Mouse (Mus musculus) G1E (cell line): Measurements from ENCODE around the gene Carmil1. TPM values are rescaled to one million over a fixed set of nuclear protein-coding genes. Genes with fewer than 3 reads are reported as not detected.

Experiments
- ATAC-seq: 2 replicates; pipeline ENCODE4 v1.8.0; 2016; ENCODE audit warnings: mild to moderate bottlenecking; ENCODE audit not compliant: insufficient number of reproducible peaks, poor library complexity, low FRiP score, severe bottlenecking; ENCODE audit errors: extremely low read depth
- DNase-seq: peaks from one replicate; pipeline ENCODE4 v3.0.0; 2012; ENCODE audit warnings: low spot score
- H3K27me3 ChIP-seq: 2 replicates; pipeline ENCODE4 v1.6.1; 2012; ENCODE audit warnings: mild to moderate bottlenecking, low read length, inconsistent platforms; ENCODE audit not compliant: insufficient read depth
- H3K36me3 ChIP-seq: replicated peaks from 2 replicates; pipeline ENCODE3; 2012; ENCODE audit warnings: mild to moderate bottlenecking, inconsistent platforms
- H3K4me1 ChIP-seq: 2 replicates; pipeline ENCODE4 v1.6.1; 2012; ENCODE audit warnings: low read depth, low read length, inconsistent platforms, mixed read lengths; ENCODE audit not compliant: insufficient read depth
- H3K4me3 ChIP-seq: 2 replicates; pipeline ENCODE4 v1.5.1; 2012; ENCODE audit warnings: low read depth, mild to moderate bottlenecking, inconsistent platforms, low read length, moderate library complexity, mixed read lengths
- H3K9me3 ChIP-seq: replicated peaks from 2 replicates; pipeline ENCODE4 v1.6.1; 2012; ENCODE audit warnings: inconsistent platforms
- CTCF ChIP-seq: IDR thresholded peaks from 2 replicates; pipeline ENCODE4 v1.5.1; 2012; ENCODE audit warnings: low read depth, low read length, inconsistent platforms, mixed read lengths
- GATA1 ChIP-seq: IDR thresholded peaks from 2 replicates; pipeline ENCODE4 v1.6.1; 2012; ENCODE audit warnings: borderline replicate concordance, low read length, inconsistent platforms, mixed read lengths
- GATA2 ChIP-seq: IDR thresholded peaks from 2 replicates; pipeline ENCODE4 v1.6.1; 2012; ENCODE audit warnings: low read depth, low read length, inconsistent platforms, borderline replicate concordance
- POLR2AphosphoS5 ChIP-seq: IDR thresholded peaks from 2 replicates; pipeline ENCODE4 v1.6.1; 2012; ENCODE audit warnings: low read depth, low read length, inconsistent platforms; ENCODE audit not compliant: insufficient replicate concordance
- TAL1 ChIP-seq: conservative IDR thresholded peaks from 2 replicates; pipeline ENCODE4 v1.6.1; 2012; ENCODE audit warnings: low read depth, low read length, inconsistent platforms, mixed read lengths
- polyA plus RNA-seq: library from polyadenylated mRNA; stranded (reverse); fragments of >175 nt; gene quantifications from 2 replicates; pipeline ENCODE4 v1.2.3, GENCODE M21; 2012
- total RNA-seq, 2 experiments: library from RNA; stranded (forward) in 1 of 2; stranded (reverse) in 1 of 2; fragments of 200-1000 nt in 1 of 2; fragments of >200 nt in 1 of 2; fragmentation: Nextera tagmentation in 1 of 2; gene quantifications; 2 replicates each; pipeline ENCODE4 v1.2.3; 2014 to 2017

Gene Carmil1
- total and polyA plus RNA-seq, 3 experiments = 0.10 to 1.9 (median 0.55) TPM

DNA sequence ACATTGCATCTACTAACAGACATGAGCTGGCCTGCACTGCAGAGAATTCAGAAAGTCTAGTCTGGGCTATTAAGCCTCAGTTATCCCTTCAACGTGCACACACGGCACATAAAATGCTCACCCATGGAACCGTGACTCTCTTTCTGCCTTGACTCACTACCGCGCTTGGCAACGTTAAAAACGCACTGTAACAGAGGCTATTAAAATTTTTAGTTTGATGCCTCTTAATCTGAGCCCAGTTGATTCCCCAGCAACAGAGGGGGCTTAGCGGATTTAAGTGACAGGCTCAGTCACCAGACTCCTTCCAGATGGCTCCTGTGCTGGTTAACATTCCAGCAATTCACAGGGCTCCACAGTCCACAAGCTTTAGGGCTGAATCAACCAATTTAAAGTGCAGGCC is 213.0 kb downstream of the Carmil1 start:
- TF ChIP-seq POLR2AphosphoS5 (no peak), GATA1 (no peak), TAL1 (no peak), CTCF (no peak), GATA2 (no peak)
- DNase-seq (no peak), ATAC-seq (no peak)
- H3K36me3 ChIP-seq = no peaks in the 10 kb centered on the region
- no peaks in the 10 kb centered on the region for H3K9me3 ChIP-seq
- peaks cover 3% of the 10 kb centered on the region; the same call in 1 of the 2 replicates for H3K27me3 ChIP-seq
- H3K4me3 ChIP-seq = no peak overlapping the region
- H3K4me1 ChIP-seq = no peaks in the 10 kb centered on the region

GRCm38 (mm10) chr13:24065536-24065935 is 215.1 kb downstream of the Carmil1 start:
- Histone ChIP-seq H3K9me3 (no peaks in the 10 kb centered on the region), H3K4me3 (no peak overlapping the region), H3K36me3 (no peaks in the 10 kb centered on the region), H3K4me1 (no peaks in the 10 kb centered on the region), H3K27me3 (no peaks in the 10 kb centered on the region; the same call in 1 of the 2 replicates)
- no peak for DNase-seq
- TF ChIP-seq POLR2AphosphoS5 = no peak
- no peak for TF ChIP-seq GATA1
- no peak for TF ChIP-seq TAL1
- no peak for TF ChIP-seq GATA2
- no peak for TF ChIP-seq CTCF
- no peak for ATAC-seq

DNA sequence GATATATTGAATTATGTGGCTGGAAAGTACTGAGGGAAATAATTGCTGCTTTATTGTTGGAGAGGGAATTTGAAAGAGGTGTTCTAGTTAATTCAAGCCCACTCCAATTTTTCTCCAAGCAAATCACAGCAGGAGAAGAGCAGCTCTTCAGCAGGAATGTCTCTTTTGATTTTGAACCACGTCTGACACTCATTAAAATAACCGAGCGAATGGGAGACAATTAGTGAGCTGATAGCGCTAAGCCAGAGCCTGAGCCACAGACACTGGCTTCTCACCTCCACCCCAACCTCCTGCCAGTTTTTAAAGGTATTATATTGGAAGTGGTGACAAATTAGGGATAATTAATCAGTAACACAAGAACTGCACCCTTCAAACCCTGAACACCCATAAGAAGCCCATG is 217.8 kb downstream of the Carmil1 start:
- Histone ChIP-seq H3K4me1 (no peaks in the 10 kb centered on the region), H3K36me3 (no peaks in the 10 kb centered on the region), H3K9me3 (no peaks in the 10 kb centered on the region), H3K27me3 (no peaks in the 10 kb centered on the region; the same call in 1 of the 2 replicates), H3K4me3 (no peak overlapping the region)
- DNase-seq = no peak
- no peak for ATAC-seq
- no peak for TF ChIP-seq POLR2AphosphoS5
- TF ChIP-seq CTCF = no peak
- no peak for TF ChIP-seq TAL1
- no peak for TF ChIP-seq GATA1
- TF ChIP-seq GATA2 = no peak

- no peaks in the 10 kb centered on the region for H3K4me1 ChIP-seq
- DNase-seq (no peak), ATAC-seq (no peak)
- no peak for TF ChIP-seq CTCF
- TF ChIP-seq POLR2AphosphoS5 = no peak
- no peak for TF ChIP-seq GATA1
- no peak for TF ChIP-seq GATA2
- TF ChIP-seq TAL1 = no peak
- H3K9me3 ChIP-seq = no peaks in the 10 kb centered on the region
- no peak overlapping the region for H3K4me3 ChIP-seq
- H3K36me3 ChIP-seq = no peaks in the 10 kb centered on the region
- no peaks in the 10 kb centered on the region for H3K27me3 ChIP-seq
These were observed 225.3 kb downstream of the Carmil1 start for GRCm38 (mm10) chr13:24055072-24055869.

- TF ChIP-seq GATA1 = no peak
- no peak for TF ChIP-seq CTCF
- no peak for TF ChIP-seq GATA2
- no peak for TF ChIP-seq POLR2AphosphoS5
- no peak for TF ChIP-seq TAL1
- DNase-seq = no peak
- Histone ChIP-seq H3K27me3 (no peaks in the 10 kb centered on the region), H3K9me3 (no peaks in the 10 kb centered on the region), H3K4me1 (no peaks in the 10 kb centered on the region), H3K36me3 (no peaks in the 10 kb centered on the region), H3K4me3 (no peak overlapping the region)
- no peak for ATAC-seq
These were observed 229.1 kb downstream of the Carmil1 start for GRCm38 (mm10) chr13:24051496-24051895.

DNA sequence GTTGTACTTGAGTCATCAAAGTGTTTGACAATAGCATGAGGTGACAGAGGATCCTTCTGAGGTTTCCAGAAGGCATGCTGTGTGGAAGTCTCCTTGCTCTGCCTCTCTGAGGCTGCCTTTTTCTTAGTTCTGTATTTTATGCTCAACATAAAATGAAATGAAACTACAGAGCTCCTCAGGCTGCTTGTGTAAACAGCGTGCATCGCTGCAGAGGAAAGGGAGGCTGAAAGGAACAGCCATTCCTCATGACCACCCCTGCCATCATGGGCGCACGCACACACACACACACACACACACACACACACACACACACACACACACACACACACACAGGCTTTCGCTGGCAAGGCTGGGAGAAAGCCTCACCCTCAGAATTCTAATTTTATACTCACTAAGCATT is 230.3 kb downstream of the Carmil1 start:
- Histone ChIP-seq H3K36me3 (no peaks in the 10 kb centered on the region), H3K9me3 (no peaks in the 10 kb centered on the region), H3K27me3 (no peaks in the 10 kb centered on the region), H3K4me1 (no peaks in the 10 kb centered on the region), H3K4me3 (no peak overlapping the region)
- ATAC-seq = no peak
- TF ChIP-seq GATA1 (no peak), GATA2 (no peak), TAL1 (no peak)
- DNase-seq = no peak

- Histone ChIP-seq H3K27me3 (no peaks in the 10 kb centered on the region), H3K36me3 (no peaks in the 10 kb centered on the region), H3K9me3 (no peaks in the 10 kb centered on the region), H3K4me1 (no peaks in the 10 kb centered on the region), H3K4me3 (no peak overlapping the region)
- no peak for TF ChIP-seq POLR2AphosphoS5
- no peak for TF ChIP-seq GATA2
- no peak for TF ChIP-seq TAL1
- TF ChIP-seq GATA1 = no peak
- no peak for TF ChIP-seq CTCF
- ATAC-seq (no peak), DNase-seq (no peak)
These were observed 231.1 kb downstream of the Carmil1 start for GRCm38 (mm10) chr13:24049267-24050034.
